Mouse (Mus musculus): ENCODE measurements around the gene Tedc2.

GRCm38 (mm10) chr17:24170729-24171128 is 49.9 kb downstream of the Tedc2 start:
- no peak for TF ChIP-seq POLR2A (IDR thresholded peaks at IDR 0.05; ENCODE audit: borderline replicate concordance, low read depth, low read length)
- no peak for TF ChIP-seq CTCF (IDR thresholded peaks at IDR 0.05; ENCODE audit: low read depth, low read length)
